Mouse (Mus musculus) ES-Bruce4 (cell line): ENCODE data around the gene Hnrnpa3. TPM values are rescaled to one million over a fixed set of nuclear protein-coding genes. Genes with fewer than 3 reads are reported as not detected.

ENCODE experiments used
- H3K27ac ChIP-seq: 2 replicates; pipeline ENCODE4 v1.5.1; 2012; ENCODE audit warnings: low read length, inconsistent platforms; ENCODE audit not compliant: insufficient read depth
- H3K27me3 ChIP-seq: 2 replicates; pipeline ENCODE4 v1.6.1; 2012; ENCODE audit warnings: mild to moderate bottlenecking, low read length, inconsistent platforms; ENCODE audit not compliant: control insufficient read depth, poor library complexity, insufficient read depth, severe bottlenecking
- H3K36me3 ChIP-seq: 2 replicates; pipeline ENCODE4 v1.6.1; 2012; ENCODE audit warnings: inconsistent platforms, mild to moderate bottlenecking, low read length, moderate library complexity; ENCODE audit not compliant: control insufficient read depth, poor library complexity, insufficient read depth, severe bottlenecking
- H3K4me1 ChIP-seq: one replicate; pipeline ENCODE4 v1.8.1; 2011; ENCODE audit warnings: low read length; ENCODE audit not compliant: control insufficient read depth, insufficient read depth
- H3K4me3 ChIP-seq: 2 replicates; pipeline ENCODE4 v1.5.1; 2011; ENCODE audit warnings: low read depth, mild to moderate bottlenecking, low read length
- H3K9ac ChIP-seq: 2 replicates; pipeline ENCODE4 v1.6.1; 2012; ENCODE audit warnings: low read depth, mild to moderate bottlenecking, inconsistent platforms; ENCODE audit not compliant: poor library complexity, severe bottlenecking
- H3K9me3 ChIP-seq: replicated peaks from 2 replicates; pipeline ENCODE4 v1.6.1; 2012; ENCODE audit warnings: mild to moderate bottlenecking, low read length, inconsistent platforms; ENCODE audit not compliant: control insufficient read depth, poor library complexity, insufficient read depth, severe bottlenecking
- CTCF ChIP-seq: IDR thresholded peaks from one replicate; pipeline ENCODE4 v1.8.1; 2011; ENCODE audit warnings: low read depth, low read length
- EP300 ChIP-seq: IDR thresholded peaks from 2 replicates; pipeline ENCODE4 v1.6.1; 2011; ENCODE audit warnings: low read depth, low read length; ENCODE audit not compliant: insufficient read depth
- POLR2A ChIP-seq: IDR thresholded peaks from one replicate; pipeline ENCODE4 v1.8.1; 2011; ENCODE audit warnings: low read length; ENCODE audit not compliant: insufficient read depth
- polyA plus RNA-seq: library from polyadenylated mRNA; stranded (reverse); fragments of >200 nt; gene quantifications from 2 replicates; pipeline ENCODE4 v1.2.4, GENCODE M21; 2011; ENCODE audit warnings: low read depth; ENCODE audit not compliant: missing spikeins, insufficient read depth, insufficient read length

Gene Hnrnpa3
- polyA plus RNA-seq, 1 experiment: 839 TPM

GRCm38 (mm10) chr2:75669491-75670445 lies 10.7 kb downstream of the Hnrnpa3 start:
- TF ChIP-seq POLR2A: no peak
- no peak for TF ChIP-seq CTCF
- TF ChIP-seq EP300: no peak
- H3K36me3 ChIP-seq: peaks cover 10% of the 10 kb centered on the region; the same call in 1 of the 2 replicates

DNA sequence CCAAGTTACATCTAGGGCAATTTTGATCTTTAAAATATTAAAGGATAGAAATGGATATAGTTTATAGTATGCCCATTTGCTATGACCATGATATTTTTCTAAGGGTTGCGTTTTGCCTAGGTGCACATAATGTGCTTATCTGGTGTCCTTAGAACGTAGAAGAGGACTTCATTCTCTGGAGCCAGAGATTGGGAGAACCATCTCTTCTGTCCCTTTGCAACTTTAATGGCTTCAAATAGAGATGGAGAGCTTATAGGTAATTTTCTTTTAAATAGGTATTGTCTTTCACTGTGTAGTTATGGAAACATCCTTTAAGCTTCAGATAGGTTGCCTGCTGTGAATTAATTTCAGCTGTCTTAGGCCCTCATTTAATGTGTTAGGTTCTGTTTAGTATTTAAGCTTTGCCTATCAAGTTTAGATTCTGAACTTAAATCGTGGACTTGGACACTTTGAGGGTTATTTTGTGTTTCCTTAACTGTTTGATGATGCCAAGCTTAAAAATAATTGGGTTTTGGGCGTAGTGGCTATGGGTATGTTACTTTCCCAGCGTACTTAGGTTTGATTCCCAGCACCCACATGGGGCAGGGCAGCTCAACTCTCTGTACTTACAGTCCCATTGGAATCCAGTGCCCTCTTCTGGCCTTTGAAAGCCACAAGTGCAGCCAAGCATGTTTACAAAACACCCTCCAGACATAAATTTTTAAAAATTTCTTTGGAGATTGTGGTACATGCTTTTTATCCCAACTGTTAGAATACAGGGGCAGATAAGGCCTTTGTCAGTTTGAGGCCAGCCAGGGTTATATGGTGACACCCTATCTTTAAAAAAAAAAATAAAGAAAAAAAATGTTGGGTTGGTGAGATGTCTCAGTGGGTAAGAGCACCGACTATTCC lies 11.6 kb downstream of the Hnrnpa3 start:
- H3K9ac ChIP-seq: no peak overlapping the region
- H3K4me1 ChIP-seq: no peaks in the 10 kb centered on the region
- TF ChIP-seq POLR2A (no peak), CTCF (no peak), EP300 (no peak)
- no peak overlapping the region for H3K4me3 ChIP-seq
- H3K27ac ChIP-seq: no peak overlapping the region
- H3K27me3 ChIP-seq: no peaks in the 10 kb centered on the region
- H3K9me3 ChIP-seq: no peaks in the 10 kb centered on the region
- H3K36me3 ChIP-seq: peaks cover 7% of the 10 kb centered on the region; the same call in 1 of the 2 replicates

More at GRCm38 (mm10) chr2:75669491-75670445, 10.7 kb downstream of the Hnrnpa3 start:
- H3K4me1 ChIP-seq: no peaks in the 10 kb centered on the region
- no peaks in the 10 kb centered on the region for H3K27me3 ChIP-seq
- H3K9me3 ChIP-seq: no peaks in the 10 kb centered on the region
- no peak overlapping the region for H3K9ac ChIP-seq
- H3K4me3 ChIP-seq: no peak overlapping the region
- H3K27ac ChIP-seq: peak overlapping the region; percentile 59; the same call in 1 of the 2 replicates

DNA sequence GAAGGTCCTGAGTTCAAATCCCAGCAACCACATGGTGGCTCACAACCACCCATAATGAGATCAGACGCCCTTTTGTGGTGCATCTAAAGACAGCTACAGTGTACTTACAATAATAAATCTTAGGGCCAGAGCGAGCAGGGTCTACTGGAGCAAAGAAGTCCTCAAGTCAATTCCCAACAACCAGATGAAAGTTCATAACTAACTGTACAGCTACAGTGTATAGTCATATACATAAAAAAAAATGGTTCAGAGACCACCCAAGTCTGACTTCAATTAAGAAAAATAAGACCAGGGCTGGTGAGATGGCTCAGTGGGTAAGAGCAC lies 12.2 kb downstream of the Hnrnpa3 start:
- peaks cover 10% of the 10 kb centered on the region for H3K36me3 ChIP-seq
- TF ChIP-seq CTCF: no peak
- TF ChIP-seq POLR2A: no peak
- TF ChIP-seq EP300: no peak
- H3K4me1 ChIP-seq: no peaks in the 10 kb centered on the region
- no peaks in the 10 kb centered on the region for H3K9me3 ChIP-seq
- no peak overlapping the region for H3K9ac ChIP-seq
- no peak overlapping the region for H3K4me3 ChIP-seq
- H3K27me3 ChIP-seq: no peaks in the 10 kb centered on the region
- H3K27ac ChIP-seq: no peak overlapping the region

GRCm38 (mm10) chr2:75672561-75672960 lies 13.5 kb downstream of the Hnrnpa3 start:
- H3K4me1 ChIP-seq: no peaks in the 10 kb centered on the region
- TF ChIP-seq EP300 (no peak), POLR2A (no peak), CTCF (no peak)
- no peaks in the 10 kb centered on the region for H3K27me3 ChIP-seq
- no peak overlapping the region for H3K4me3 ChIP-seq
- no peak overlapping the region for H3K9ac ChIP-seq
- no peaks in the 10 kb centered on the region for H3K9me3 ChIP-seq
- peaks cover 22% of the 10 kb centered on the region for H3K36me3 ChIP-seq
- H3K27ac ChIP-seq: no peak overlapping the region

- TF ChIP-seq EP300: no peak
- no peak for TF ChIP-seq CTCF
- TF ChIP-seq POLR2A: no peak
- Histone ChIP-seq H3K4me3 (no peak overlapping the region), H3K9ac (no peak overlapping the region), H3K27me3 (no peaks in the 10 kb centered on the region), H3K36me3 (peaks cover 34% of the 10 kb centered on the region), H3K4me1 (no peaks in the 10 kb centered on the region), H3K9me3 (no peaks in the 10 kb centered on the region), H3K27ac (no peak overlapping the region)
These were observed 17.5 kb downstream of the Hnrnpa3 start for GRCm38 (mm10) chr2:75676567-75676966.
